Mouse (Mus musculus) kidney, embryonic 14.5 days (tissue): ENCODE results near the gene Baz2b. TPM values are rescaled to one million over a fixed set of nuclear protein-coding genes. Genes with fewer than 3 reads are reported as not detected.

Source experiments
- ATAC-seq: fragments of 200-750 bp; cut with Nextera tagmentation; 2 replicates; pipeline ENCODE4 v1.8.0; 2017; ENCODE audit warnings: moderate number of reproducible peaks, mild to moderate bottlenecking, moderate TSS enrichment, moderate library complexity; ENCODE audit not compliant: low FRiP score, low TSS enrichment
- H3K27ac ChIP-seq: fragments of 300-500 bp; sonication (generic); 2 replicates; pipeline ENCODE4 v1.5.1; 2014; ENCODE audit warnings: low read depth, mild to moderate bottlenecking, low read length, moderate library complexity, mixed read lengths
- H3K27me3 ChIP-seq: fragments of 300-500 bp; sonication (generic); 2 replicates; pipeline ENCODE4 v1.6.1; 2014; ENCODE audit warnings: mild to moderate bottlenecking, low read length; ENCODE audit not compliant: control insufficient read depth, insufficient read depth
- H3K36me3 ChIP-seq: fragments of 300-500 bp; sonication (generic); 2 replicates; pipeline ENCODE4 v1.6.1; 2014; ENCODE audit warnings: low read length, mixed read lengths; ENCODE audit not compliant: control insufficient read depth, insufficient read depth
- H3K4me1 ChIP-seq: fragments of 300-500 bp; sonication (generic); 2 replicates; pipeline ENCODE4 v1.6.1; 2014; ENCODE audit warnings: low read length, mixed read lengths; ENCODE audit not compliant: control insufficient read depth, insufficient read depth
- H3K4me2 ChIP-seq: fragments of 300-500 bp; sonication (generic); replicated peaks from 2 replicates; pipeline ENCODE4 v1.6.1; 2014; ENCODE audit warnings: low read depth, mild to moderate bottlenecking, low read length
- H3K4me3 ChIP-seq: fragments of 300-500 bp; sonication (generic); 2 replicates; pipeline ENCODE4 v1.5.1; 2014; ENCODE audit warnings: mild to moderate bottlenecking, low read length
- H3K9ac ChIP-seq: fragments of 300-500 bp; sonication (generic); 2 replicates; pipeline ENCODE4 v1.6.1; 2014; ENCODE audit warnings: low read depth, mild to moderate bottlenecking, low read length, moderate library complexity
- H3K9me3 ChIP-seq: fragments of 300-500 bp; sonication (generic); 2 replicates; pipeline ENCODE4 v1.6.1; 2016; ENCODE audit warnings: low read length; ENCODE audit not compliant: control insufficient read depth
- WGBS: fragments of 180-500 bp; shearing (Covaris S2); extraction: QIAGEN DNeasy Blood & Tissue Kit; methylation state at CpG from one replicate; pipeline ENCODE4 v1.1.7; 2014; 5-methylcytosine and 5-hydroxymethylcytosine counted together
- polyA plus RNA-seq: library from polyadenylated mRNA; unstranded; fragments of >200 nt; fragmentation: Nextera tagmentation; extraction: Ambion mirVana; gene quantifications from 2 replicates; pipeline ENCODE4 v1.2.1, GENCODE M21; 2014

The Baz2b gene
- polyA plus RNA-seq, 1 experiment from 2014 or later: 70.4 TPM

DNA sequence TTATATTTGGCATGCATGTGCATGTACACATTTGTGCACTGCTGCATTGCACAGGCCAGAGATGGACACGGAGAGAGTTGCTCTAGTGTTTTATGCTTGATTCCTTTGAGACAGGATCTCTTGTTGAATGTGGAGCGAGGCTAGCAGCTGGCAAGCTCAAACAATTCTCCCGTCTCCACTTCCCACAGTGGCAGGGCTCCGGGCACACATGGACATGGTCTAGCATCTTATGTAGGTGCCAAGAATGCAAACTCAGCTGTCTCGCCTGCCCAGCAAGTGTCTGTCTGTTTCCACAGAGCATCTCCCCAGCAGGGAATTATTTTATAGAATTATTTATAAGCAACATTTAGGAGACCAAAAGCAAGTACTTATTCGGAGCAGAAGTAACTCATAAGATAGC is 243.2 kb downstream of the Baz2b start:
- Histone ChIP-seq H3K4me2 (no peak overlapping the region), H3K27me3 (no peaks in the 10 kb centered on the region), H3K4me1 (no peaks in the 10 kb centered on the region), H3K36me3 (peaks cover 25% of the 10 kb centered on the region), H3K4me3 (no peak overlapping the region), H3K9me3 (no peaks in the 10 kb centered on the region), H3K9ac (no peak overlapping the region), H3K27ac (no peak overlapping the region)
- 92% methylated on average over 6 of the region's 6 CpGs for WGBS
- no peak for ATAC-seq

- no peak for ATAC-seq
- H3K27ac ChIP-seq: no peak overlapping the region
- no peaks in the 10 kb centered on the region for H3K27me3 ChIP-seq
- no peak overlapping the region for H3K4me3 ChIP-seq
- H3K36me3 ChIP-seq: peaks cover 36% of the 10 kb centered on the region
- H3K4me1 ChIP-seq: no peaks in the 10 kb centered on the region
- WGBS: 79% methylated on average over 5 of the region's 5 CpGs
- no peak overlapping the region for H3K4me2 ChIP-seq
- H3K9me3 ChIP-seq: no peaks in the 10 kb centered on the region
- no peak overlapping the region for H3K9ac ChIP-seq
Measured at GRCm38 (mm10) chr2:59963011-59963410, 246.6 kb downstream of the Baz2b start.

DNA sequence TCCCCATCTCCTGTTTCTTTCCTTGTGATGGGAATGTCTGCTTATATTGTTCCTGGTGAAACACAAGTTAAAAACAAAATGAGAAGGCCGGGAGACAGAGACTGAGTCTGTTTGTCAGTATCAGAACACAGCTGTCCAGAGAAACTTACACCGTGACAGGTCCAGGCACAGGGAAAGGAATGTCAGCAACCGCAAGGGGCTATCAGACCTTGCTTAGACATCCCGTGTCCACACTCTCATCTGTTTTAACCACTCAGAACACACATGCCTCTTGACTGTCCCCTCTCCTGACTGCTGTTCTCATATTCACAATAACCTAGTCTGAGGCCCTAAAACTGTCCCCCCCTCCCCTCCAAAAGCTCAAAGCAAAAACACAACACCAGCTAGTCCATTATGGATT is 247.1 kb downstream of the Baz2b start:
- no peak for ATAC-seq
- no peaks in the 10 kb centered on the region for H3K27me3 ChIP-seq
- H3K4me1 ChIP-seq: no peaks in the 10 kb centered on the region
- H3K36me3 ChIP-seq: peaks cover 38% of the 10 kb centered on the region
- no peak overlapping the region for H3K9ac ChIP-seq
- H3K27ac ChIP-seq: no peak overlapping the region
- 82% methylated on average over 4 of the region's 4 CpGs for WGBS
- H3K4me2 ChIP-seq: no peak overlapping the region
- no peak overlapping the region for H3K4me3 ChIP-seq
- no peaks in the 10 kb centered on the region for H3K9me3 ChIP-seq

GRCm38 (mm10) chr2:59960495-59960772 is 249.2 kb downstream of the Baz2b start:
- Histone ChIP-seq H3K27me3 (no peaks in the 10 kb centered on the region), H3K27ac (no peak overlapping the region), H3K36me3 (peaks cover 43% of the 10 kb centered on the region), H3K4me3 (no peak overlapping the region), H3K9me3 (no peaks in the 10 kb centered on the region), H3K4me2 (no peak overlapping the region), H3K9ac (no peak overlapping the region), H3K4me1 (no peaks in the 10 kb centered on the region)
- ATAC-seq: no peak
- WGBS: 87% methylated on average over 2 of the region's 2 CpGs

DNA sequence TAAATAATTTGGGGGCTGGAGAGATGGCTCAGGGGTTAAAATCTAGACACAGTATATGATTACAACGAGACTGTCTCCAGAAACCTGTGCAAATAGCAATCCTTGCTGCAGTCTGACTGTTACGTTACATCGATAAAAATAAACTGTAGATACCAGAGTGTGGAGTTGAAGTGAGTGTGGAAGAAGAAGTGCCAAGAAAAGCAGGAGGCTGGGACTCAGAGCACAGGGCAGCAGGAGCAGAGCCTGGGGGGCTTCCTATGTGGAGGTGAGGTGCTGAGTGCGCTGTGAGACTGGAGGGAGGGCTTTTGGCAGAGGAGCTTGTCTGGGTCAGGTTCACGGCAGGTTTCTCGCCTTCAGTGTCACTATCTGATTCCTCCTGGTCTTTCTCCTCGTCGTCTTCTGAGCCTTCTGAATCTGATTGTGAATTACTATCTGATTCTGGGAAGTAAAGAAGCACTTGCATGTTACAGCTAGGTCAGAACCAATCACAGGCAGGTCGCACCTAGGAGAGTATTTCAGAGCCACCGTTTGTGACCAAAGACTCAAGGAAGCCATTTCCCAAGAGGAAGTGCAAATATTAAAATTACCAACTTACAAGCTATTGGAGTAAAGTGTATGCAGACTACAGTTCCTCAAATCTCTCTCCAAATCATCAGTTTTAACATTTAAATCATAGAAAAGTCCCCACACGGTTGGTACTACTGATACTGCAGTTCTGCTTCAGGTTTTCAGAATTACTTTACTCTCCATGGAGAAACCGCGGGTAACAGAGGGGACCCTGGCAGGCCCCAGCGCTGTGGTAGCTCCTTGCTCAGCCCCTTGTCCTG is 249.8 kb downstream of the Baz2b start:
- WGBS: 86% methylated on average over 14 of the region's 14 CpGs
- no peak overlapping the region for H3K4me2 ChIP-seq
- no peak overlapping the region for H3K4me3 ChIP-seq
- H3K27me3 ChIP-seq: no peaks in the 10 kb centered on the region
- no peaks in the 10 kb centered on the region for H3K4me1 ChIP-seq
- H3K27ac ChIP-seq: no peak overlapping the region
- no peak overlapping the region for H3K9ac ChIP-seq
- H3K36me3 ChIP-seq: peaks cover 43% of the 10 kb centered on the region
- ATAC-seq: no peak
- no peaks in the 10 kb centered on the region for H3K9me3 ChIP-seq

GRCm38 (mm10) chr2:59958543-59958942 is 251.1 kb downstream of the Baz2b start:
- Histone ChIP-seq H3K27ac (no peak overlapping the region), H3K4me3 (no peak overlapping the region), H3K9ac (no peak overlapping the region), H3K9me3 (no peaks in the 10 kb centered on the region), H3K4me1 (no peaks in the 10 kb centered on the region), H3K36me3 (peaks cover 50% of the 10 kb centered on the region), H3K27me3 (no peaks in the 10 kb centered on the region), H3K4me2 (no peak overlapping the region)
- no peak for ATAC-seq
- WGBS: 86% methylated on average over 6 of the region's 6 CpGs

DNA sequence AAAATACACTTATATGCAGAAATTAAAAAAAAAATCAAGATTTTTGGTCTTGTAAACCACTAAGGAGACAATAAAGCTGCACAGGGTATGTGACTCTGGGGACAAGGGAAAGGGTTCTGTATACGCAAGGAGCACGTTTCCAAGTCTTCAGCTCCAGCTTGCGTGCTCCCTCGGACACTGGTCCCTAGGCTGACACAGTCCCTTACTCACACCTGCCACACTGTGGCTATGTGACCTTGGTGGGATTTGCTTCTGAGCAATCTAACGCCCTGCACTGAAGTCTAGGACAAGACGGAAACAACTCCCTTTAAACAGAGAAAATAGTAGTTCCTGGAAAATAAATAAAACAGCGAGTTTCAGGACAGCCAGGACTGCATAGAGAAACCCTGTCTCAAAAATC is 253.7 kb downstream of the Baz2b start:
- Histone ChIP-seq H3K27me3 (no peaks in the 10 kb centered on the region), H3K9ac (no peak overlapping the region), H3K4me1 (no peaks in the 10 kb centered on the region), H3K4me3 (no peak overlapping the region), H3K36me3 (peaks cover 47% of the 10 kb centered on the region), H3K4me2 (no peak overlapping the region), H3K27ac (no peak overlapping the region), H3K9me3 (no peaks in the 10 kb centered on the region)
- no peak for ATAC-seq
- 87% methylated on average over 7 of the region's 7 CpGs for WGBS

GRCm38 (mm10) chr2:59954791-59955190 is 254.8 kb downstream of the Baz2b start:
- H3K4me2 ChIP-seq: no peak overlapping the region
- H3K4me3 ChIP-seq: no peak overlapping the region
- ATAC-seq: no peak
- H3K9me3 ChIP-seq: no peaks in the 10 kb centered on the region
- no peak overlapping the region for H3K9ac ChIP-seq
- H3K4me1 ChIP-seq: no peaks in the 10 kb centered on the region
- peaks cover 44% of the 10 kb centered on the region for H3K36me3 ChIP-seq
- H3K27ac ChIP-seq: no peak overlapping the region
- no peaks in the 10 kb centered on the region for H3K27me3 ChIP-seq
- WGBS: 92% methylated on average over 3 of the region's 3 CpGs

GRCm38 (mm10) chr2:59952286-59953014 is 257.2 kb downstream of the Baz2b start:
- no peak overlapping the region for H3K4me2 ChIP-seq
- 94% methylated on average over 13 of the region's 13 CpGs for WGBS
- H3K4me1 ChIP-seq: no peaks in the 10 kb centered on the region
- ATAC-seq: no peak
- H3K9ac ChIP-seq: no peak overlapping the region
- H3K36me3 ChIP-seq: peaks cover 39% of the 10 kb centered on the region
- H3K4me3 ChIP-seq: no peak overlapping the region
- no peaks in the 10 kb centered on the region for H3K27me3 ChIP-seq
- H3K9me3 ChIP-seq: no peaks in the 10 kb centered on the region
- no peak overlapping the region for H3K27ac ChIP-seq
